Mouse (Mus musculus): ENCODE results near the gene Mtif2. TPM values are rescaled to one million over a fixed set of nuclear protein-coding genes. Genes with fewer than 3 reads are reported as not detected.

Gene Mtif2
- polyA plus RNA-seq, 1 experiment from 2014 or later = 32.8 TPM

DNA sequence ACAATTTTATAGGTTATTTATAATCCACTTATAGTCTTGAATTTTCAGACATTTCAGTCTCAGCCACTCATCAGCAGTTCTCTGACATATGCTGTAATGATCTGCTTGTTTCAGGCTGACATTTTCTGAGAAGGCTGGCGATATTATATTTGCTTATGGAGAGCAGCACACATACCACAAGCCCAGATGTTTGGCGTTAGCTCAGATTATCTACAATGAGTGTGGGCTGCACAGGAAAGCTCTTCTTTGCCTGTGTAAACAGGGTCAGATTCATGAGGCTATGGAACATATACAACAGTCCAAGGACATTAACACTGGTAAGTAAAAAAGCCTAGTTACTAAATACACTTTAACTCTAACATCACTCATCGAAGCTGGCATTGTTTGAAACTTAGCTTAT lies 45.3 kb downstream of the Mtif2 start:
- H3K4me1 ChIP-seq (ENCODE audit: control insufficient read depth, insufficient read depth, low read length) = no peaks in the 10 kb centered on the region
- ATAC-seq (replicated peaks; ENCODE audit: insufficient number of reproducible peaks, low FRiP score, low TSS enrichment, low read depth) = no peak
- peak; percentile 66 for DNase-seq (ENCODE audit: low spot score)
- H3K36me3 ChIP-seq (replicated peaks; ENCODE audit: control insufficient read depth, insufficient read depth, low read depth, low read length) = no peaks in the 10 kb centered on the region
- no peak overlapping the region for H3K4me2 ChIP-seq (ENCODE audit: low read depth, low read length)
- no peak overlapping the region for H3K4me3 ChIP-seq (ENCODE audit: low read depth, low read length)
- H3K9me3 ChIP-seq (replicated peaks; ENCODE audit: control insufficient read depth, low read length) = no peaks in the 10 kb centered on the region
- H3K27me3 ChIP-seq (ENCODE audit: control insufficient read depth, insufficient read depth, low read length) = no peaks in the 10 kb centered on the region
- H3K9ac ChIP-seq (replicated peaks; ENCODE audit: low read length) = no peak overlapping the region
- no peak overlapping the region for H3K27ac ChIP-seq (replicated peaks; ENCODE audit: low read depth, low read length)
- 52% methylated on average over 3 of the region's 3 CpGs for WGBS

- Histone ChIP-seq H3K4me1 (ENCODE audit: control insufficient read depth, insufficient read depth, low read length) (no peaks in the 10 kb centered on the region), H3K36me3 (replicated peaks; ENCODE audit: control insufficient read depth, insufficient read depth, low read depth, low read length) (no peaks in the 10 kb centered on the region), H3K9me3 (replicated peaks; ENCODE audit: control insufficient read depth, low read length) (no peaks in the 10 kb centered on the region), H3K27ac (replicated peaks; ENCODE audit: low read depth, low read length) (no peak overlapping the region), H3K4me3 (ENCODE audit: low read depth, low read length) (no peak overlapping the region), H3K9ac (replicated peaks; ENCODE audit: low read length) (no peak overlapping the region), H3K4me2 (ENCODE audit: low read depth, low read length) (no peak overlapping the region), H3K27me3 (ENCODE audit: control insufficient read depth, insufficient read depth, low read length) (no peaks in the 10 kb centered on the region)
- ATAC-seq (replicated peaks; ENCODE audit: insufficient number of reproducible peaks, low FRiP score, low TSS enrichment, low read depth) (no peak), DNase-seq (ENCODE audit: low spot score) (no peak)
- 70% methylated on average over 2 of the region's 2 CpGs for WGBS
Measured at GRCm38 (mm10) chr11:29572656-29573055, 46.4 kb downstream of the Mtif2 start.

DNA sequence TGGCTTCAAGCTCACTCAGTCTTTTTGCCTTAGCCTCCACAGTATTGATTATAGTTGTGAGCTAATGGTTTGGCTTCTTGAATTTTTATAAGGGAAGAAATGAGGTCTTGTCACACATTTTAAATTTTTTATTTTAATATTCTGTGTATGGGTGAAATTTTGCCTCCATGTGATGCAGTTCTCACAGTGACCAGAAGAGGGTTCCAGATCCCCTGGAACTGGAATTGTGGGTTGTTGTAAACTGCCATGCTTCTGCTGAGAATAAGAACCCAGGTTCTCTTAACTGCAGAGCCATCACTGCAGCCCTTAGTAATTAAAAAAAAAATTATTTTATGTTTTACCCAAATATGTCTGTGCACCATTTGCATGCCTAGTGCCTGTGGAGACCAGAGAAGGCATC lies 53.4 kb downstream of the Mtif2 start:
- H3K4me3 ChIP-seq (ENCODE audit: low read depth, low read length) = no peak overlapping the region
- no peaks in the 10 kb centered on the region for H3K9me3 ChIP-seq (replicated peaks; ENCODE audit: control insufficient read depth, low read length)
- H3K4me1 ChIP-seq (ENCODE audit: control insufficient read depth, insufficient read depth, low read length) = no peaks in the 10 kb centered on the region
- no peaks in the 10 kb centered on the region for H3K36me3 ChIP-seq (replicated peaks; ENCODE audit: control insufficient read depth, insufficient read depth, low read depth, low read length)
- H3K9ac ChIP-seq (replicated peaks; ENCODE audit: low read length) = no peak overlapping the region
- H3K4me2 ChIP-seq (ENCODE audit: low read depth, low read length) = no peak overlapping the region
- no peak for ATAC-seq (replicated peaks; ENCODE audit: insufficient number of reproducible peaks, low FRiP score, low TSS enrichment, low read depth)
- no peak overlapping the region for H3K27ac ChIP-seq (replicated peaks; ENCODE audit: low read depth, low read length)
- no peaks in the 10 kb centered on the region for H3K27me3 ChIP-seq (ENCODE audit: control insufficient read depth, insufficient read depth, low read length)
- DNase-seq (ENCODE audit: low spot score) = peak; percentile 9

Other genes starting within 250 kb of the Mtif2 start
- 41.1 and 46.6 TPM in 2 replicates for gene Ccdc88a, start 152.8 kb upstream of the Mtif2 start, polyA plus RNA-seq (2014; fragmentation: Nextera tagmentation; extraction: Ambion mirVana)
- gene Prorsd1, start 11.4 kb upstream of the Mtif2 start, polyA plus RNA-seq (2014; fragmentation: Nextera tagmentation; extraction: Ambion mirVana) = 27.0 and 29.4 TPM in 2 replicates
- gene Clhc1, start 21.5 kb downstream of the Mtif2 start, polyA plus RNA-seq (2014; fragmentation: Nextera tagmentation; extraction: Ambion mirVana) = not detected in 2 replicates
- gene Rps27a, start 21.7 kb downstream of the Mtif2 start, polyA plus RNA-seq (2014; fragmentation: Nextera tagmentation; extraction: Ambion mirVana) = 1,205 and 1,236 TPM in 2 replicates
- 74.6 and 75.1 TPM in 2 replicates for gene Rtn4, start 166.5 kb downstream of the Mtif2 start, polyA plus RNA-seq (2014; fragmentation: Nextera tagmentation; extraction: Ambion mirVana)

Data from embryonic facial prominence, embryonic 11.5 days (tissue).